Mouse (Mus musculus) liver, adult 2 months (tissue): ENCODE measurements around the gene Dusp12.

Experiments used
- CTCF ChIP-seq: fragments of 200-500 bp; IDR thresholded peaks from 2 replicates; pipeline ENCODE4 v1.5.1; 2011; ENCODE audit warnings: low read depth, low read length, control low read depth
- POLR2A ChIP-seq: fragments of 200-500 bp; IDR thresholded peaks from 2 replicates; pipeline ENCODE4 v1.6.1; 2011; ENCODE audit warnings: low read length, control low read depth; ENCODE audit not compliant: insufficient read depth; ENCODE audit errors: extremely low read depth

GRCm38 (mm10) chr1:170864234-170864633, 21.1 kb downstream of the Dusp12 start:
- TF ChIP-seq CTCF (no peak), POLR2A (no peak)
